Mouse (Mus musculus): Measurements from ENCODE around the gene Epha1.

DNA sequence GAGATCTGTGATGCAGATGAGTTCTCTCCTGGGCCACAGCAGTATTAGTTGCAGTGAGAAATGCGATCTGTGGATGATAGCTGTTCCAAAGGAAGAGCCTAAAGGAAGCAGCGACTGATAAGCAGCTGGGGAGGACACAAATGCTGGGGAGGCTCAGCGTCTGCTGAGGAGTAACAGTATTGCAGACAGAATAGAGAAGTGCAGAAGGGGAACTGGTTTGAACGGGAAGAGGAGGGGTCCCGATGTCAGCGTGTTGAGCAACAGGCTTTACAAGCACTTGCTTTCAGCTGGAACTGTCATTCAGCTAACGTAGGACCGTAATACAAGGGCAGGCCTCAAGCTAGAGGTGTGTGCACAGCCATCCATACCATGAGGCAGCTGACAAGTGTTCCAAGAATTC is 19.9 kb downstream of the Epha1 start:
- no peak for TF ChIP-seq NELFE (IDR thresholded peaks at IDR 0.05; ENCODE audit: low read depth, low read length)
- TF ChIP-seq CTCF (conservative IDR thresholded peaks at IDR 0.05 in 1 of 2, IDR thresholded peaks at IDR 0.05 in 1 of 2; ENCODE audit: low read depth in 2 of 2, low read length in 2 of 2), result no peak
- no peak for TF ChIP-seq TCF12 (IDR thresholded peaks at IDR 0.05; ENCODE audit: low read depth, low read length)
- TF ChIP-seq POLR2AphosphoS2 (IDR thresholded peaks at IDR 0.05; ENCODE audit: low read depth, low read length), result no peak
- no peak for TF ChIP-seq UBTF (IDR thresholded peaks at IDR 0.05; ENCODE audit: low read depth, low read length)
- no peak for TF ChIP-seq ETS1 (conservative IDR thresholded peaks at IDR 0.05; ENCODE audit: low read depth, low read length)
- no peak for TF ChIP-seq POLR2A (IDR thresholded peaks at IDR 0.05; ENCODE audit: low read depth, low read length)
- no peak for TF ChIP-seq ZMIZ1 (IDR thresholded peaks at IDR 0.05; ENCODE audit: low read depth, low read length)
- no peak for TF ChIP-seq KAT2A (IDR thresholded peaks at IDR 0.05; ENCODE audit: insufficient replicate concordance, low read length)
- TF ChIP-seq JUND (conservative IDR thresholded peaks at IDR 0.05; ENCODE audit: low read depth, low read length), result no peak
- TF ChIP-seq BHLHE40 (IDR thresholded peaks at IDR 0.05; ENCODE audit: low read depth, low read length), result no peak

All from CH12.LX (cell line).